ENCODE assay signal across 10 mouse cellular contexts in genomic region chr8:80952235-80952915, GRCm38 (mm10).
DNase-seq lines count a peak whose midpoint lies in the region; ATAC-seq and TF ChIP-seq lines count a peak whose summit lies in the region.
"Had no signal": no experiment of that assay in that cellular context is flagged by ENCODE, and none has a peak within 500 bp of the region (broad histone marks: within the 10 kb centered on the region; RNA-seq: fewer than 3 reads in every experiment).

No protein-coding gene starts in this region.

- no peak for DNase-seq in gastrocnemius, adult 2 months
- DNase-seq in gastrocnemius, postnatal 25 days: no peak
- DNase-seq in lung, postnatal 10 days: peak; percentile 8
- DNase-seq in lung, postnatal 4 days: no peak
- DNase-seq in skeletal muscle tissue, adult 2 months (ENCODE audit: low read depth, low spot score): peak; percentile 14
- DNase-seq in urinary bladder, adult 18-20 months (ENCODE audit: low spot score in 2 of 2): no peak
- no peak for DNase-seq in adipocyte (ENCODE audit: low spot score)
- DNase-seq: adrenal gland, adult 8-10 months had no signal

- peak overlapping the region; percentile 40; the same call in 1 of the 2 replicates for H3K27ac ChIP-seq in gastrocnemius, adult 2 months
- peak overlapping the region; percentile 2; the same call in 1 of the 2 replicates for H3K27ac ChIP-seq in kidney, embryonic 16.5 days (ENCODE audit: low read length)
- H3K27ac ChIP-seq: liver, embryonic 14.5 days had no signal

- 44% methylated on average over 6 of the region's 6 CpGs for WGBS in kidney, embryonic 16.5 days

- intact Hi-C loops in gastrocnemius, adult 2 months (cut with DNase I): no loop called here

- H3K9ac ChIP-seq in kidney, embryonic 16.5 days (replicated peaks; ENCODE audit: low read length): no peak overlapping the region
- H3K9ac ChIP-seq: liver, embryonic 14.5 days had no signal

- H3K27me3 ChIP-seq in kidney, embryonic 16.5 days (ENCODE audit: insufficient read depth, low read length): no peaks in the 10 kb centered on the region

- no peak overlapping the region for H3K4me2 ChIP-seq in kidney, embryonic 16.5 days (replicated peaks; ENCODE audit: low read depth, low read length)

- 0 out of 2 replicates have a peak, but pooled peaks have one; percentile 60 for ATAC-seq in kidney, embryonic 16.5 days (ENCODE audit: low FRiP score, low TSS enrichment)

- peak overlapping the region; percentile 7; the same call in 1 of the 2 replicates for H3K4me3 ChIP-seq in gastrocnemius, adult 2 months
- H3K4me3 ChIP-seq in kidney, embryonic 16.5 days (ENCODE audit: low read length): no peak overlapping the region

- H3K4me1 ChIP-seq in kidney, embryonic 16.5 days (ENCODE audit: insufficient read depth, low read length): peaks cover 15% of the 10 kb centered on the region

- H3K9me3 ChIP-seq in kidney, embryonic 16.5 days (ENCODE audit: low read length): peaks cover 9% of the 10 kb centered on the region

- no peak for TF ChIP-seq CTCF in gastrocnemius, adult 2 months (IDR thresholded peaks at IDR 0.05)

- no peaks in the 10 kb centered on the region for H3K36me3 ChIP-seq in kidney, embryonic 16.5 days (ENCODE audit: insufficient read depth, low read length)

Comparison
In these comparisons a context has a peak if more than half of its experiments do, and no peak if none do; other contexts are left out.
1. DNase-seq: peak in lung, postnatal 10 days (single experiment) and skeletal muscle tissue, adult 2 months (single experiment); none in gastrocnemius, adult 2 months (single experiment), gastrocnemius, postnatal 25 days (single experiment), lung, postnatal 4 days (0 of 2), urinary bladder, adult 18-20 months (0 of 2) and adipocyte (single experiment).